Mouse (Mus musculus) kidney, postnatal 0 days (tissue): Measurements from ENCODE around the gene Kcnj15. TPM values are rescaled to one million over a fixed set of nuclear protein-coding genes. Genes with fewer than 3 reads are reported as not detected.

ENCODE experiments used
- ATAC-seq: fragments of 200-750 bp; cut with Nextera tagmentation; replicated peaks from 2 replicates; pipeline ENCODE4 v1.8.0; 2017; ENCODE audit warnings: low read depth, moderate number of reproducible peaks, moderate TSS enrichment, moderate library complexity; ENCODE audit not compliant: low FRiP score
- DNase-seq: peaks from one replicate; pipeline ENCODE4 v3.0.0-alpha.2; 2016; ENCODE audit warnings: low spot score
- H3K27ac ChIP-seq: fragments of 300-500 bp; sonication (generic); 2 replicates; pipeline ENCODE4 v1.5.1; 2014; ENCODE audit warnings: mild to moderate bottlenecking
- H3K27me3 ChIP-seq: fragments of 300-500 bp; sonication (generic); 2 replicates; pipeline ENCODE4 v1.6.1; 2014; ENCODE audit warnings: low read length, mixed read lengths; ENCODE audit not compliant: insufficient read depth
- H3K36me3 ChIP-seq: fragments of 300-500 bp; sonication (generic); 2 replicates; pipeline ENCODE4 v1.6.1; 2014; ENCODE audit warnings: low read length, mixed read lengths; ENCODE audit not compliant: insufficient read depth
- H3K4me1 ChIP-seq: fragments of 300-500 bp; sonication (generic); replicated peaks from 2 replicates; pipeline ENCODE4 v1.6.1; 2014; ENCODE audit warnings: antibody characterized with exemption, low read length, mixed read lengths; ENCODE audit not compliant: insufficient read depth
- H3K4me2 ChIP-seq: fragments of 300-500 bp; sonication (generic); 2 replicates; pipeline ENCODE4 v1.6.1; 2014; ENCODE audit warnings: mild to moderate bottlenecking, low read length, moderate library complexity, mixed read lengths
- H3K4me3 ChIP-seq: fragments of 300-500 bp; sonication (generic); replicated peaks from 2 replicates; pipeline ENCODE4 v1.5.1; 2014; ENCODE audit warnings: low read depth, low read length
- H3K9ac ChIP-seq: fragments of 300-500 bp; sonication (generic); 2 replicates; pipeline ENCODE4 v1.6.1; 2014; ENCODE audit warnings: low read depth, low read length
- H3K9me3 ChIP-seq: fragments of 300-500 bp; sonication (generic); replicated peaks from 2 replicates; pipeline ENCODE4 v1.6.1; 2016; ENCODE audit warnings: low read length, inconsistent platforms, mixed read lengths
- CTCF ChIP-seq: IDR thresholded peaks from 2 replicates; pipeline ENCODE4 v1.5.1; 2016; ENCODE audit warnings: antibody characterized with exemption, low read depth, mild to moderate bottlenecking, moderate library complexity
- WGBS: fragments of 180-500 bp; shearing (Covaris S2); extraction: QIAGEN DNeasy Blood & Tissue Kit; methylation state at CpG from one replicate; pipeline ENCODE4 v1.1.7; 2014; 5-methylcytosine and 5-hydroxymethylcytosine counted together
- polyA plus RNA-seq: library from polyadenylated mRNA; unstranded; fragments of >200 nt; fragmentation: Nextera tagmentation; extraction: Ambion mirVana; gene quantifications from 2 replicates; pipeline ENCODE4 v1.2.1, GENCODE M21; 2015

The Kcnj15 gene
- polyA plus RNA-seq, 1 experiment from 2014 or later = 14.7 TPM

- 62% methylated on average over 10 of the region's 10 CpGs for WGBS
- Histone ChIP-seq H3K36me3 (no peaks in the 10 kb centered on the region), H3K4me2 (no peak overlapping the region), H3K9me3 (no peaks in the 10 kb centered on the region), H3K27me3 (no peaks in the 10 kb centered on the region), H3K27ac (no peak overlapping the region), H3K4me1 (no peaks in the 10 kb centered on the region), H3K9ac (no peak overlapping the region), H3K4me3 (no peak overlapping the region)
- no peak for TF ChIP-seq CTCF
- DNase-seq = no peak
- no peak for ATAC-seq
Observed at GRCm38 (mm10) chr16:95344961-95345360, 87.6 kb downstream of the Kcnj15 start.

- peak; percentile 78 for TF ChIP-seq CTCF
- DNase-seq = peak; percentile 88
- H3K4me3 ChIP-seq = no peak overlapping the region
- no peak overlapping the region for H3K4me2 ChIP-seq
- H3K9ac ChIP-seq = no peak overlapping the region
- H3K36me3 ChIP-seq = no peaks in the 10 kb centered on the region
- H3K4me1 ChIP-seq = no peaks in the 10 kb centered on the region
- H3K27me3 ChIP-seq = no peaks in the 10 kb centered on the region
- no peak overlapping the region for H3K27ac ChIP-seq
- no peak for ATAC-seq
- H3K9me3 ChIP-seq = no peaks in the 10 kb centered on the region
- WGBS = 0% methylated on average over 5 of the region's 7 CpGs
Observed at GRCm38 (mm10) chr16:95345882-95346281, 88.5 kb downstream of the Kcnj15 start.

GRCm38 (mm10) chr16:95347202-95347601, 89.8 kb downstream of the Kcnj15 start:
- Histone ChIP-seq H3K9me3 (no peaks in the 10 kb centered on the region), H3K4me3 (no peak overlapping the region), H3K4me2 (no peak overlapping the region), H3K36me3 (no peaks in the 10 kb centered on the region), H3K9ac (no peak overlapping the region), H3K27ac (no peak overlapping the region), H3K4me1 (no peaks in the 10 kb centered on the region), H3K27me3 (no peaks in the 10 kb centered on the region)
- TF ChIP-seq CTCF = no peak
- DNase-seq (peak; percentile 63), ATAC-seq (no peak)
- WGBS = 23% methylated on average over 3 of the region's 3 CpGs

- 71% methylated on average over 9 of the region's 9 CpGs for WGBS
- no peaks in the 10 kb centered on the region for H3K27me3 ChIP-seq
- no peak overlapping the region for H3K9ac ChIP-seq
- no peaks in the 10 kb centered on the region for H3K9me3 ChIP-seq
- H3K4me2 ChIP-seq = no peak overlapping the region
- ATAC-seq (no peak), DNase-seq (no peak)
- no peak for TF ChIP-seq CTCF
- H3K36me3 ChIP-seq = no peaks in the 10 kb centered on the region
- no peak overlapping the region for H3K27ac ChIP-seq
- no peak overlapping the region for H3K4me3 ChIP-seq
- H3K4me1 ChIP-seq = no peaks in the 10 kb centered on the region
Observed at GRCm38 (mm10) chr16:95348555-95348954, 91.2 kb downstream of the Kcnj15 start.

- WGBS = 86% methylated on average over 6 of the region's 6 CpGs
- Histone ChIP-seq H3K4me1 (no peaks in the 10 kb centered on the region), H3K27ac (no peak overlapping the region), H3K4me3 (no peak overlapping the region), H3K9me3 (no peaks in the 10 kb centered on the region), H3K9ac (no peak overlapping the region), H3K36me3 (no peaks in the 10 kb centered on the region), H3K27me3 (no peaks in the 10 kb centered on the region), H3K4me2 (no peak overlapping the region)
- no peak for ATAC-seq
- no peak for DNase-seq
- TF ChIP-seq CTCF = no peak
Observed at GRCm38 (mm10) chr16:95349344-95349743, 92.0 kb downstream of the Kcnj15 start.

- no peak for TF ChIP-seq CTCF
- Histone ChIP-seq H3K4me3 (no peak overlapping the region), H3K27me3 (no peaks in the 10 kb centered on the region), H3K4me1 (no peaks in the 10 kb centered on the region), H3K9me3 (no peaks in the 10 kb centered on the region), H3K36me3 (no peaks in the 10 kb centered on the region), H3K27ac (no peak overlapping the region), H3K4me2 (no peak overlapping the region), H3K9ac (no peak overlapping the region)
- WGBS = 60% methylated on average over 5 of the region's 5 CpGs
- ATAC-seq (no peak), DNase-seq (no peak)
Observed at GRCm38 (mm10) chr16:95349745-95350144, 92.4 kb downstream of the Kcnj15 start.
